Mouse (Mus musculus): ENCODE measurements around the gene Slfn14.
A peak's percentile ranks its signal among the peaks of the same experiment; 100 is the strongest.
"Not testable (repeated sequence)": the region's sequence is repeated elsewhere in the genome, so short reads cannot be mapped to it uniquely, and the experiment has no call there.

Slfn14 gene

DNA sequence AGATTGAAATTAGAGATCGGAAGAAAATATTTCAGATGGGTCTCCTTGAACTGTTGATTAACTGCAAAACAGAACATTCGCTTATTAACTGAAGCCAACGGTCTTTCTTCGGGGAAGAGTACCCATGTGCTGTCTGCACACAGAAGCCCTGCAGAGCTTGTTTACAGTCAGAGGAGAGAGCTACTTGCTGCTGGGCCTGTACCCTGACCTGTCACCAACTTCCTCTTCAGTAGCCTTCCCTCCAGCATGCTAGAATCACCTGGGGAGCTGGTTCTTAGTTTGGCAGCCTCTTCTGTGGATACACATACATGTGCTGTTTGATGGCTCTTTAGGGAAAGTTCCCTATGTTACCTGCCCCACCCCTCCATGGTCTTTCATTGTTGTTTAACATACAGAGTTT lies 899 bp downstream of the Slfn14 start:
- DNase-seq (ENCODE audit: low read depth, low spot score) = no peak

DNA sequence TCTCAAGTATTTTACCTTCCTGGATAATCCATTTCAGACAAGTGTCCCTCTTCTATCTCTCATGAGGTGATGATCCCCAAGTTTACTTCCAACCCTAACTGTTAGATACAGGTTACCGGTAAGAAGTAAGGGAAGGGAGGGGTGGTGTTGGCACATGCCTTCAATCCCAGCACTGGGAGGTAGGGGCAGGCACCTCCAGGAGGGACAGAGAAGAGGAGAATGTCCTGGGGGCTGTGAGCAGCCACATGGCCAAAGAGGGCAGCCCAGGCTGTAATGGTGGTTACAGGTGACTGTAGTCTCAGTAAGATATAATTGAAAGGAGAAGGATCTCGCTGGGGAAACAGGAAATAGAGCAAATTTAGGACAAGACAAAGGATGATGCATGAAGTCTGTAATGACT lies 4.4 kb downstream of the Slfn14 start:
- no peak for DNase-seq (ENCODE audit: low read depth, low spot score)

DNA sequence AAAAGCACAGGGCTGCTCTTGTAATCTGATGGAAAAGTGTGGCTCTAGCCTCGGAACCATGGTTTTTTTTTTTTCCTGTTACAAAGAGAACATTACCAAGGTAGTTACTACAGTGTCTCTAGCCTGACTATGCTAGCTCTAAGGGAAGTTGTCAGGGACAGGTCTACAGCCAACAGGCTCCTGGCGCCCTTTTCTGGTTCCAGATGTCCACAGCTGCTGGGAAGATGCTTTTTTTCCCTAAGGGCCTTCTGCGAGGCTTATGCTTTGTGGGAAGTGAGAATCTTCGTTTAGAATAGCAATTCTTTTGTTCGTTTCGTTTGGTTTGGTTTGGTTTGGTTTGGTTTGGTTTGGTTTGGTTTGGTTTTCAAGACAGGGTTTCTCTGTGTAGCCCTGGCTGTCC lies 6.8 kb downstream of the Slfn14 start:
- DNase-seq (ENCODE audit: low read depth, low spot score) = no peak

- DNase-seq (ENCODE audit: low read depth, low spot score) = no peak
Observed at GRCm38 (mm10) chr11:83279024-83279423, 7.5 kb downstream of the Slfn14 start.

DNA sequence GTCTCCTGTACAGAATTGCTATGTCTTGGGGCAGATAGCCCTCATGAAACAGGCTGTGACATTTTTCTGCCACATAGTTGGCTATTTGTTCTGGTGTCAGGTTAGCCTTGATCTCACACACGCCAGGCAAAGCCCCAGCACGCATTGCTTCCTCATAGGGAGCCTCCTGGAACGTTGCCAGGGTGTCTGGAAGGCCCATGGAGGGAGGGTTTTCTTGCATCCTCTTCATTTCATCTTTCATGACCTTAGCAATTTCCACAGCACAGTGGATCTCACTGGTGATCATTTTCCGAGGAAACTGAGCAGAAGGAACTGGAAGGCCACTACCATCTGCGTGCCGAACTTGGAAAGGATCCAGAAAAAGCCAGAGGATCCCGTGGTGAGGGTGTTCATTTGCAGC lies 10.3 kb downstream of the Slfn14 start:
- DNase-seq (ENCODE audit: low read depth, low spot score) = no peak

DNA sequence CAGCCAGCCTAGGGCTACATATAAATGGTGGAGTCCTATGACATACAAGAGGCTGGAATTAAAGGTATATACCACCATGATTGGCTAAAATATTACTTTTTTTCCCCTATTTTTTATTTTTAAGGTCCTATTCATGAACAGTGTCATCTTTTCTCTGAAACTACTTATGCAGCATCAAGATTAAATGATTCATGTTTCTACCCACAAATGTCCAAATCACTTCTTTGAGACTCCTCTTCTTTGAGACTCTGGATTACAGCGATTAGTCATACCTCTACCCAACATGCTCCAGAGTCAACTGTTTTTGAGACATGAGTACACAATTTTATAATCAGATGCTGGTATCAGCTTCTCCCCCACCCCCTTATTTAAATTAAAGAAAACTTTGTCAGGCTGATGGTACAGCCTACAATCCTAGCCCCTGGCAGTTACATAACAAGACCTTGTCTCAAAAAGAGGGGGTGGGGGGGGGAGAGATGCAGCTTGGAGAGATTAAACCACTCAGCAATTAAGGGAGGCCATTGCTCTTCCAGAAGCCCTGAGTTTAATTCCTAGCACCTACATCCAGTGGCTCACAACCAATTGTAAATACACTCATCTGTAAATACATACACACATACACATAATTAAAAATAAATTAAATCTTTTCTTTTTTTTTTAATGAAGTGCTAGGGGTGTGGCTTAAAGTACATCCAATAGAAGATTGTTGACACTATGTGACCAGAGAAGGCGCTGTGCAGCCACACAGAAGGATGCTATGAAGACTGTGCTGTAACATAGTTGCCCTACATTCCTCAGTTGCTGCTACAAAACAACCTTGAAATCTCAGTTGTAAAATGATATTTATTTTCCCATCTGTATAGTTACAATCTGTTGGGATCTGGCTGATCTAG lies 14.3 kb downstream of the Slfn14 start:
- DNase-seq (ENCODE audit: low read depth, low spot score) = peak; percentile 94

DNA sequence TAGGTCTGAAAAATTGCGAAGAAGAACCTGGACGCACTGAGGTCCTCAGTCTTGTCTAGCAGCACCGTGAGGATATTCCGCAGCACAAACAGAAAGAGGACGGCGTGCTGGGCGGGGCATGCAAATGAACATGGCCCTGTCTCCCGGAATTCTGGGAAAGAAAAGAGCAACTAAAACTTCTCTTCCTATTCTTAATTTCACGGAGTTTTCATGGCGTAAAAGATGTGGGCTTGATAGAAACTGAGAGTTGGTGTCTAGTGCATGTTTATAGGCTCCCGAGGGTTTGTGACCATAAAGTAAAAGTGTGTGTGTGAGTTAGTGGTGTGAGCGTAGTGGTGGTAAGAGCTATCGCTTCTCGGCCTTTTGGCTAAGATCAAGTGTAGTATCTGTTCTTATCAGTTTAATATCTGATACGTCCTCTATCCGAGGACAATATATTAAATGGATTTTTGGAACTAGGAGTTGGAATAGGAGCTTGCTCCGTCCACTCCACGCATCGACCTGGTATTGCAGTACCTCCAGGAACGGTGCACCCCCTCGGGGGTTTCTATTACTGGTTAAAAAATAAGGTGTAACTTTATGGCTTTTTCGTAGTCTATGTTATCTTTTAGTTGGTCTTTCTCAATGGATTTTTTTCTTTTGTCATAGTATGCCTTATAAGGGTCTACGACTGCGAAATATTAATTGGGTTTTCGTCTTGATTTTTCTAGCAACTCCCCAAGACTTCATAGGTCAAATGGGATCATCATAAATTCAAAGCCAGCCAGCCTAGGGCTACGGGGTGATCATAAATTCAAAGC lies 15.2 kb downstream of the Slfn14 start:
- DNase-seq (ENCODE audit: low read depth, low spot score) = peak; percentile 97

- no peak for DNase-seq (ENCODE audit: low read depth, low spot score)
Observed at GRCm38 (mm10) chr11:83270842-83271150, 15.7 kb downstream of the Slfn14 start.

- peak; percentile 41 for DNase-seq (ENCODE audit: low read depth, low spot score)
Observed at GRCm38 (mm10) chr11:83263146-83263545, 23.4 kb downstream of the Slfn14 start.

- no peak for DNase-seq (ENCODE audit: low read depth, low spot score)
Observed at GRCm38 (mm10) chr11:83262673-83263072, 23.9 kb downstream of the Slfn14 start.

- not testable (repeated sequence) for DNase-seq (ENCODE audit: low read depth, low spot score)
Observed at GRCm38 (mm10) chr11:83257211-83257610, 29.3 kb downstream of the Slfn14 start.

GRCm38 (mm10) chr11:83239811-83240210 lies 46.7 kb downstream of the Slfn14 start:
- DNase-seq (ENCODE audit: low read depth, low spot score) = no peak

DNA sequence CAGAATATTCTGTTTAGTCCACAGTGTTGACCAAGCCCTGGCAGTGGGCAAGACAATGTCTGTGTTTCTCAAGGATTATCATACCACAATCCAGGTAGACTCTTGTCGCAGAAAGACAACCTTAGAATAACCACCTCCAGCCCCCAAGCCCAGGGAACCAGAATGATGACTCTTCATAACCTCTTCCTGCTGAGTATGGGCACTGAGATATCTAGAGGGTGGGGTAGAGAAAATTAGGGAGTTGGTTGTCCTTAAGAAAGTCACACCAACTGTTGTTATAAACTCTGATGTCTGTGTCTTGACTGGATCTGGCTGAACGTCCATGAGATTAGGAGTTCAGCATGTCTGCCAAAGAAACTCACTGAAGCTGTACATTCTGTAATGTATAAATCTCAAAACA lies 48.1 kb downstream of the Slfn14 start:
- no peak for DNase-seq (ENCODE audit: low read depth, low spot score)

DNA sequence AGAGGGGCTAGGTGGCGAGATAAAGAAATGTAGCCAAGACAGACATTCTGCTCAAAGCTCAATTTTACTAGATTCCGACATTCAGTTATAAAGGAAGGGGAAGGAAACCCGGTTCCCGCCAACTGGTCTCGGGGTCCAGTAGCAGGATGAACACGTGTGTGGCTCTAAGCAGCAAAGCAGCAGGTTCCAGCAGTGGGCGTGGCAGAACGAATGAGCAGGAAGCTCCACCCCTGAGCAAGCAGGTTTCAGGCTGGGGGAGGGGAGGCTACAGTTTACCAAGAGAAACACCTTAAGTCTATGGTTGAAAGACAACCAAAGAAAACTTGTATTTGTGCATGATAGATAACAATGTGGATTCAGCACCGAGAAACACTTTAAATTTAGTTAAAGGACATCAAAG lies 49.1 kb downstream of the Slfn14 start:
- DNase-seq (ENCODE audit: low read depth, low spot score) = not testable (repeated sequence)

- not testable (repeated sequence) for DNase-seq (ENCODE audit: low read depth, low spot score)
Observed at GRCm38 (mm10) chr11:83233621-83234020, 52.9 kb downstream of the Slfn14 start.

- peak; percentile 22 for DNase-seq (ENCODE audit: low read depth, low spot score)
Observed at GRCm38 (mm10) chr11:83230966-83231365, 55.6 kb downstream of the Slfn14 start.

DNA sequence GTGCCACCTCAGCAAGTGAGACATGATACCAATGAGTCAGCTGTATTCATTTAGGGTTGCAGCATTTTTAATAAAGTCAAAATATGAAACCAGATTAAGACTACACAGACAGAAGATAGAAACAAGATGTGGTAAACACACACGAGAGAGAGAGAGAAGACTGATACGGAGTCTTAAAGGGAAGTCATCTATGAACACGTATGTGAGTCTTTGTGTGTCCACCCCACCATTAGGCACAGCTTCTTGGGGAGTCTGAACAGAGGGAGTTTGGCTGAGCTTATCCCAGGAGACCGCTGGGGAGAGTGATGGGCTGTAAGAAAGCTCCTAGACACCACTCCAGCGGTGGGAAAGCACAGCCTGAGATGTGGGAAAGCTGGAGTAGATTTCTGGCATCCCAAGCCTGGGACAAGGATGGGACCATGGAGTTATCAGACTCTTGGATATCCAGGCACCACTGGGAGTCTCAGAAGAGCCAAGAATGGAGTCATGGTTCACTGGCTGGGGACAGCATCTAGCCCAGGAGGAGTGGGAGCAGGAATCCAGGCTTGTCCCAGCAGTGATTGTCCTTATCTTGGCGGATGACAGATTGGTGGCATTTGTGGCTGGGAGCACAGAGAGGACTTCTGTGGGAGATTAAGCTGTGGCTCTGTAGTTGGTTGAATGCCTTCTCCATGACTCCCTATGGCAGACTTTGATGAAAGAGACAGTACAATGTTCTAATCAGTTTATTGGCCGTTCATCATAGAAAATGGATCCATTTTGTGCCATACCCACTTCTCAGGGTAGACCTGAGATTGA lies 58.4 kb downstream of the Slfn14 start:
- no peak for DNase-seq (ENCODE audit: low read depth, low spot score)

DNA sequence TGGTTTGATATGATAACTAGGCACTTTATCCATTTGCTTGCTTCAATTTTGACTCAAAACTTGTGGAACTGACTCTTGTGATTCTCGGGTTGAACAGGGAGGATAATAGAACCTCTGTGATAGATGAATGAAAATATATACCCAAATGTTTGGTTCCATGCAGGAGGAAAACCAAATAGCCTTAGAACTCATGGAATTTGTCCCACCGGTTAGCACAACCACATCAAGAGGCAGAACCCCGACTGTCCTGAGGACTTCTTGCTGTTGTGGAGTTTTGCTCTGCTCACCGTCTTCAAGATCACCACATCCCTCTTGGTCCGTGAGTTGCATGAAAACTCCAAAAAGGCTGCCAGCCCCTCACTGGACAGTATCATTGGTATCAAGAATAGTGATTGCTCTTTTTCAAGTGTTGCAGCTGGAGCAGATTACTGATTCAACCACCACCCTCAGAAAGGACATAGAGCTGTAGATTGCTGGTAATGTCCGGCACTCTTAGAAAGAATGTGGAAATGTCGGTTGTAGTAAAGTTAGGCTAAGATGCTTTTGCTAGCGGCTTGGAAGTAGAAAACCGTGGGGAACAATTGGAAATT lies 61.1 kb downstream of the Slfn14 start:
- DNase-seq (ENCODE audit: low read depth, low spot score) = no peak
